Mouse (Mus musculus): ENCODE measurements around the gene Ttc29. TPM values are rescaled to one million over a fixed set of nuclear protein-coding genes. Genes with fewer than 3 reads are reported as not detected.

Ttc29 gene
- polyA plus RNA-seq, 1 experiment from 2014 or later = 0.50 TPM

GRCm38 (mm10) chr8:78285366-78285765 is 72.3 kb downstream of the Ttc29 start:
- 79% methylated on average over 4 of the region's 4 CpGs for WGBS
- ATAC-seq = no peak

GRCm38 (mm10) chr8:78289374-78289971 is 76.4 kb downstream of the Ttc29 start:
- Histone ChIP-seq H3K27ac (no peak overlapping the region), H3K4me2 (no peak overlapping the region), H3K27me3 (no peaks in the 10 kb centered on the region), H3K4me1 (no peaks in the 10 kb centered on the region), H3K36me3 (ENCODE audit: poor library complexity, severe bottlenecking) (no peaks in the 10 kb centered on the region), H3K4me3 (no peak overlapping the region), H3K9ac (no peak overlapping the region), H3K9me3 (replicated peaks) (no peaks in the 10 kb centered on the region)
- 66% methylated on average over 10 of the region's 10 CpGs for WGBS
- ATAC-seq = no peak

More at GRCm38 (mm10) chr8:78285366-78285765, 72.3 kb downstream of the Ttc29 start:
- H3K9ac ChIP-seq = no peak overlapping the region
- no peaks in the 10 kb centered on the region for H3K27me3 ChIP-seq
- no peaks in the 10 kb centered on the region for H3K4me1 ChIP-seq
- H3K9me3 ChIP-seq (replicated peaks) = no peaks in the 10 kb centered on the region
- no peak overlapping the region for H3K4me2 ChIP-seq
- H3K4me3 ChIP-seq = no peak overlapping the region
- no peak overlapping the region for H3K27ac ChIP-seq
- H3K36me3 ChIP-seq (ENCODE audit: poor library complexity, severe bottlenecking) = no peaks in the 10 kb centered on the region

GRCm38 (mm10) chr8:78290274-78290673 is 77.2 kb downstream of the Ttc29 start:
- WGBS = 66% methylated on average over 7 of the region's 7 CpGs

GRCm38 (mm10) chr8:78295494-78295893 is 82.4 kb downstream of the Ttc29 start:
- no peak for ATAC-seq
- WGBS = 44% methylated on average over 5 of the region's 5 CpGs
- Histone ChIP-seq H3K9me3 (replicated peaks) (no peaks in the 10 kb centered on the region), H3K9ac (no peak overlapping the region), H3K4me1 (peaks cover 3% of the 10 kb centered on the region; the same call in 1 of the 2 replicates), H3K4me2 (no peak overlapping the region), H3K4me3 (no peak overlapping the region), H3K27ac (no peak overlapping the region), H3K36me3 (ENCODE audit: poor library complexity, severe bottlenecking) (no peaks in the 10 kb centered on the region), H3K27me3 (no peaks in the 10 kb centered on the region)

More at GRCm38 (mm10) chr8:78290274-78290673, 77.2 kb downstream of the Ttc29 start:
- no peaks in the 10 kb centered on the region for H3K27me3 ChIP-seq
- no peak for ATAC-seq
- no peaks in the 10 kb centered on the region for H3K9me3 ChIP-seq (replicated peaks)
- no peaks in the 10 kb centered on the region for H3K4me1 ChIP-seq
- no peak overlapping the region for H3K9ac ChIP-seq
- H3K4me2 ChIP-seq = no peak overlapping the region
- H3K27ac ChIP-seq = no peak overlapping the region
- H3K4me3 ChIP-seq = no peak overlapping the region
- no peaks in the 10 kb centered on the region for H3K36me3 ChIP-seq (ENCODE audit: poor library complexity, severe bottlenecking)

GRCm38 (mm10) chr8:78303579-78303978 is 90.5 kb downstream of the Ttc29 start:
- no peak overlapping the region for H3K27ac ChIP-seq
- ATAC-seq = no peak

GRCm38 (mm10) chr8:78306604-78307003 is 93.5 kb downstream of the Ttc29 start:
- H3K4me2 ChIP-seq = no peak overlapping the region
- no peaks in the 10 kb centered on the region for H3K27me3 ChIP-seq
- no peaks in the 10 kb centered on the region for H3K36me3 ChIP-seq (ENCODE audit: poor library complexity, severe bottlenecking)
- H3K27ac ChIP-seq = no peak overlapping the region
- ATAC-seq = peak; percentile 50; the same call in 1 of the 2 replicates
- no peaks in the 10 kb centered on the region for H3K9me3 ChIP-seq (replicated peaks)
- no peak overlapping the region for H3K4me3 ChIP-seq
- H3K9ac ChIP-seq = no peak overlapping the region
- H3K4me1 ChIP-seq = no peaks in the 10 kb centered on the region
- WGBS = 64% methylated on average over 10 of the region's 10 CpGs

More at GRCm38 (mm10) chr8:78303579-78303978, 90.5 kb downstream of the Ttc29 start:
- no peak overlapping the region for H3K4me2 ChIP-seq
- no peaks in the 10 kb centered on the region for H3K9me3 ChIP-seq (replicated peaks)
- no peak overlapping the region for H3K4me3 ChIP-seq
- no peaks in the 10 kb centered on the region for H3K27me3 ChIP-seq
- no peaks in the 10 kb centered on the region for H3K36me3 ChIP-seq (ENCODE audit: poor library complexity, severe bottlenecking)
- H3K4me1 ChIP-seq = no peaks in the 10 kb centered on the region
- H3K9ac ChIP-seq = no peak overlapping the region
- WGBS = 35% methylated on average over 7 of the region's 7 CpGs

- H3K4me3 ChIP-seq = no peak overlapping the region
- H3K4me2 ChIP-seq = no peak overlapping the region
- H3K9ac ChIP-seq = no peak overlapping the region
- H3K36me3 ChIP-seq (ENCODE audit: poor library complexity, severe bottlenecking) = no peaks in the 10 kb centered on the region
- WGBS = 60% methylated on average over 4 of the region's 4 CpGs
- H3K27me3 ChIP-seq = no peaks in the 10 kb centered on the region
- no peak overlapping the region for H3K27ac ChIP-seq
- no peaks in the 10 kb centered on the region for H3K4me1 ChIP-seq
- no peaks in the 10 kb centered on the region for H3K9me3 ChIP-seq (replicated peaks)
- ATAC-seq = no peak
These were observed 94.0 kb downstream of the Ttc29 start for GRCm38 (mm10) chr8:78307131-78307530.

GRCm38 (mm10) chr8:78309539-78309938 is 96.4 kb downstream of the Ttc29 start:
- no peak for ATAC-seq
- H3K27me3 ChIP-seq = no peaks in the 10 kb centered on the region
- H3K9me3 ChIP-seq (replicated peaks) = no peaks in the 10 kb centered on the region

GRCm38 (mm10) chr8:78315576-78315975 is 102.5 kb downstream of the Ttc29 start:
- ATAC-seq = no peak
- Histone ChIP-seq H3K4me2 (no peak overlapping the region), H3K4me3 (no peak overlapping the region), H3K36me3 (ENCODE audit: poor library complexity, severe bottlenecking) (no peaks in the 10 kb centered on the region), H3K9me3 (replicated peaks) (no peaks in the 10 kb centered on the region), H3K9ac (no peak overlapping the region), H3K27me3 (no peaks in the 10 kb centered on the region), H3K27ac (no peak overlapping the region), H3K4me1 (no peaks in the 10 kb centered on the region)
- WGBS = 51% methylated on average over 9 of the region's 9 CpGs

More at GRCm38 (mm10) chr8:78309539-78309938, 96.4 kb downstream of the Ttc29 start:
- no peaks in the 10 kb centered on the region for H3K36me3 ChIP-seq (ENCODE audit: poor library complexity, severe bottlenecking)
- no peak overlapping the region for H3K9ac ChIP-seq
- H3K27ac ChIP-seq = no peak overlapping the region
- H3K4me3 ChIP-seq = no peak overlapping the region
- no peaks in the 10 kb centered on the region for H3K4me1 ChIP-seq
- 79% methylated on average over 6 of the region's 6 CpGs for WGBS
- H3K4me2 ChIP-seq = no peak overlapping the region

GRCm38 (mm10) chr8:78317666-78318065 is 104.6 kb downstream of the Ttc29 start:
- 89% methylated on average over 2 of the region's 2 CpGs for WGBS
- H3K36me3 ChIP-seq (ENCODE audit: poor library complexity, severe bottlenecking) = no peaks in the 10 kb centered on the region
- no peak for ATAC-seq

GRCm38 (mm10) chr8:78323391-78323790 is 110.3 kb downstream of the Ttc29 start:
- Histone ChIP-seq H3K27me3 (no peaks in the 10 kb centered on the region), H3K9me3 (replicated peaks) (no peaks in the 10 kb centered on the region), H3K4me1 (no peaks in the 10 kb centered on the region), H3K4me2 (no peak overlapping the region), H3K36me3 (ENCODE audit: poor library complexity, severe bottlenecking) (no peaks in the 10 kb centered on the region), H3K4me3 (no peak overlapping the region), H3K9ac (no peak overlapping the region), H3K27ac (no peak overlapping the region)
- 91% methylated on average over 3 of the region's 3 CpGs for WGBS
- no peak for ATAC-seq

More at GRCm38 (mm10) chr8:78317666-78318065, 104.6 kb downstream of the Ttc29 start:
- Histone ChIP-seq H3K4me2 (no peak overlapping the region), H3K27ac (no peak overlapping the region), H3K4me1 (no peaks in the 10 kb centered on the region), H3K27me3 (no peaks in the 10 kb centered on the region), H3K9me3 (replicated peaks) (no peaks in the 10 kb centered on the region), H3K4me3 (no peak overlapping the region), H3K9ac (no peak overlapping the region)

- Histone ChIP-seq H3K27me3 (peaks cover 9% of the 10 kb centered on the region), H3K4me2 (peak overlapping the region; percentile 15; the same call in 1 of the 2 replicates), H3K4me3 (no peak overlapping the region), H3K9me3 (replicated peaks) (no peaks in the 10 kb centered on the region), H3K9ac (no peak overlapping the region), H3K36me3 (ENCODE audit: poor library complexity, severe bottlenecking) (no peaks in the 10 kb centered on the region), H3K4me1 (peaks cover 24% of the 10 kb centered on the region), H3K27ac (peak overlapping the region; percentile 21)
- WGBS = 39% methylated on average over 11 of the region's 11 CpGs
- ATAC-seq = peak; percentile 75
These were observed 127.8 kb downstream of the Ttc29 start for GRCm38 (mm10) chr8:78340689-78341529.
